Mouse (Mus musculus): Measurements from ENCODE around the gene Olfr1.

The Olfr1 gene

GRCm38 (mm10) chr11:73399514-73399913, at the start of gene Olfr1:
Gene Olfr1 (minus strand): TSS chr11:73399614.
- DNase-seq (ENCODE audit: low spot score): no peak

GRCm38 (mm10) chr11:73428377-73428776, 29.0 kb upstream of the Olfr1 start, which contains the start of gene Olfr378:
Gene Olfr378 (minus strand): TSS chr11:73428477.
- no peak for DNase-seq (ENCODE audit: low spot score)

GRCm38 (mm10) chr11:73395374-73395773, 4.0 kb downstream of the Olfr1 start:
- DNase-seq (ENCODE audit: low spot score): no peak

DNA sequence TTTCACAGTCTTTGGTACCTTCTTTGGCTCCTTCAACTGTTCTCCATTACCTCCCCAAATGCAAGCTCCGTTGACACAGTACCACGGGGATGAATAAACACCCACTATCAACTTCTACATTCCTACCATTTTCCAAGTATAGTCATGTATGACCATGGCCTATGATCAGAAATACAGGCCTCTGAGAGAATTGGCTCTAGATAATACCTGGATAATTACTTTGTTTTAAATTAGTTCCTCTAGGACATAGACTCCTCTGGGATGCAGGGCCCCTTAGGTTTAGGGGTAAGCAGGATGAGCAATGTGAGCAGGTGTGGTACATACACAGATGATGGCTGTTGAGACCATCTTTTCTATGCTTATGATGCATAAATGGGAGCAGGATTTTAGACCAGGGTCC, 28.5 kb downstream of the Olfr1 start, which contains the start of gene Olfr376:
Gene Olfr376 (plus strand): TSS at position 301 of the 400 bp plus-strand sequence.
- no peak for DNase-seq (ENCODE audit: low spot score)

DNA sequence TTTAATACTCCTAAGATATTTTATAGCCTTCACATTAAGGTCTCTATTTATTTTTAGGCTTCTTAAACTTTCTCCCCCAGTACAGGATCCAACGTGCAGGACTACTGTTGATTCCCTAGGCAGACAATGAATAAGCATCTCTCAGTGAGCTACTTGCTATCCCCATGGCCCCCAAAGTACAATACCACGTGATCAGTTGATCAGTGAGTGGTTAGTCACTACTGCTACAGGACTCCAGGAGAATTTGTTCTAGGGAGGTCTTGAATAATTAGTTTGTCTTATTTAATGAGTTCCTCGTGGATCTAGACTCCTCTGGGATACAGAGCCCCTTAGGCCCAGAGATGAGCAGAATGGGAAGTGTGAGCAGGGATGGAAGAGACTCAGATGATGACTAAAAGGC, 48.9 kb downstream of the Olfr1 start, which contains the start of gene Olfr20:
Gene Olfr20 (plus strand): TSS at position 301 of the 400 bp plus-strand sequence.
- DNase-seq (ENCODE audit: low spot score): no peak

All from urinary bladder, postnatal 10 days (tissue).